Mouse (Mus musculus): Measurements from ENCODE around the gene Sf1.

Sf1 gene

DNA sequence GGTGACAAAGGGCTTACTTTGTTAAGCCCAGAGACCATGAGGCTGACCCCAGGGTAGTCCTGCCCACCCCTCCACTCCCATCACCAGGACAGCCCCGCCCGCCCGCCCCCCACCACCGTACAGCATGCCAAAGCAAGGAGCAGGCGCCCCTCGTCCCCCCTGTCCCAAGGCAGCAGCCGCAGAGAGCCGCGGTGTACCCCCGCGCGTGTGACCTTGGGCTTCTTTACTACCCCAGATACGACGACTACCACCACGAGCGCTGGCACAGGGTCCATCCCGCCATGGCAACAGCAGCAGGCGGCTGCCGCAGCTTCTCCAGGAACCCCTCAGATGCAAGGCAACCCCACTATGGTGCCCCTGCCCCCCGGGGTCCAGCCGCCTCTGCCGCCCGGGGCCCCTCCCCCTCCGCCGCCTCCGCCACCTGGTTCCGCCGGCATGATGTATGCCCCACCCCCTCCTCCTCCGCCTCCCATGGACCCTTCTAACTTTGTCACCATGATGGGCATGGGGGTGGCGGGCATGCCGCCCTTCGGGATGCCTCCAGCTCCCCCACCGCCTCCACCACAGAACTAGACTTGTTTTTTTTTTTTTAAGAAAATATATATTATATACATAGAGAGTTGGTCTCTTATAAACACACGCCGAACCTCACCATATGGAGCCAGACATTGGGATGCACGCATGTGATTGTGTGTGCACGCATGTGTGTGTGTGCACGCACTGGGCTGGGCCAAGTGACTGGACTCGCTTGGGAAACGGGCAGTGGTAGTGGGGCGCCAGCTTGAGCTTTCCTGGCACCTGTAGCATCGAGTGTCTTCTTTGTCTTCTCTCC is 12.1 kb downstream of the Sf1 start:
- DNase-seq (ENCODE audit: low spot score in 2 of 2), result no peak

DNA sequence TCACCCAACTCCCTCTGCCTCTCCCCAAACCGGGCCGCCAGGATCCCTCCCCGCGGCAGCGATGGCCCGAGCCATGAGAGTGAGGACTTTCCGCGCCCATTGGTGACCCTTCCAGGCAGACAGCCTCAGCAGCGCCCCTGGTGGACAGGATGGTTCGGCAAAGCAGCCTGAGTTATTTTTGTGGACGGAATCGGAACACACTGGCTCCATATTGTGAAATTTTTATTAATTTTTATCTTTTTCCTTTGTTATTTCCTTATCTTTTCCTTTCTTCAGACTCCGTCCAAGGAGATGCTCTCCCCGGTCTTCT is 12.7 kb downstream of the Sf1 start:
- peak in 1 of 2 experiments; percentile 43 for DNase-seq (ENCODE audit: low spot score in 2 of 2)

DNA sequence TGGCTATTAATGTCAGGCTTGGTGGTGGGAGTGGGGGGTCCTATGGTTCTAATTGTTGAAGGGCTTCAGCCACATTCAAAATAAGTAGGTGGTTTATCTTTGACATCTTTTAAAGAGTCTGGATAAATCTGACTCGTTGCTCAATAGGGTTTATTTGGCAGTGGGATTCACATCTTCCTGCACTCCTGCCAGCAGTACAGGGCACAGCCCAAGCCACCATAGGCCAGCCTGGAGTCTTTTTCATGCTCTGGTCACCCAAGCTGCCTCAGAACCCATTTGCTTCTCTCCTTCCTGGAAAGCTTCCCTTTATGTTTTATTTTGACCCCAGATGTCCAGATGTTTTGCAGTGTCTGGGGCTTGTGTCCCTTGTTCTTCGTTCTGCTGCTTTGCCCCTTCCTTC is 13.2 kb downstream of the Sf1 start:
- no peak for DNase-seq (ENCODE audit: low spot score in 2 of 2)

DNA sequence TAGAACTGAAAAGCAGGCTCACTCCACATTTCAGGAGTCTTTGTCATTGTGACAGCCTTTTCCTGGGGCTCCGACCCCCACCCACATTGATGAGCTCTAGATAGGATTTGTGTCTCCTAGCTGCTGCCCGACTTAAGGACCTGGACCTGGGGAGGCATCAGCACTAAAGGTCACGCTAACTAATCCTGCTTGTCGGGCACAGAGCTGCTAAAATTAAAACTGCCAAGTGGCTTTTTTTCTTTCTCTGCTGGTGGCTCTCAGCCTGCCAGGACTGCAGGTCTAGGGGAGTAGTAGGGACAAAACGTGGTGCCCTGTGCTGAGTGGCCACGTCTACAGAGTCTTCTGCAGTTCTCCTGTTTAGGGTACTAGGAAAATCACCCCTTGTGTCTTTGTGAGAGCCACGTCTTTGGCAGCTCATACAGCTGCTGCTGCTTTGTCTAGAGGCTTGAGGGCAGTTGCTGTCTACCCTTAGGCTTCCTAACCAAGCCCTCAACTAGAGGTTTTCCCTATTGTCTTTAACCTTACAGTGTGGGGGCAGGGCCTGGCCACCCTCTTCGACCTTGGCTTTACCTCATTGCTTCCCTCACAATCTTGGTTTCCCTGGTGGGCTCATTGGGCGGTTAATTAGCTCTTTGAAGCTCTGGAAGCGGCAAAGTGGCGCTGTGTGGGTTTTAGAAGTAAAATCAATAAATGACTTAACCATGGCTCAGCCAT is 14.0 kb downstream of the Sf1 start:
- DNase-seq (ENCODE audit: low spot score in 2 of 2), result no peak

DNA sequence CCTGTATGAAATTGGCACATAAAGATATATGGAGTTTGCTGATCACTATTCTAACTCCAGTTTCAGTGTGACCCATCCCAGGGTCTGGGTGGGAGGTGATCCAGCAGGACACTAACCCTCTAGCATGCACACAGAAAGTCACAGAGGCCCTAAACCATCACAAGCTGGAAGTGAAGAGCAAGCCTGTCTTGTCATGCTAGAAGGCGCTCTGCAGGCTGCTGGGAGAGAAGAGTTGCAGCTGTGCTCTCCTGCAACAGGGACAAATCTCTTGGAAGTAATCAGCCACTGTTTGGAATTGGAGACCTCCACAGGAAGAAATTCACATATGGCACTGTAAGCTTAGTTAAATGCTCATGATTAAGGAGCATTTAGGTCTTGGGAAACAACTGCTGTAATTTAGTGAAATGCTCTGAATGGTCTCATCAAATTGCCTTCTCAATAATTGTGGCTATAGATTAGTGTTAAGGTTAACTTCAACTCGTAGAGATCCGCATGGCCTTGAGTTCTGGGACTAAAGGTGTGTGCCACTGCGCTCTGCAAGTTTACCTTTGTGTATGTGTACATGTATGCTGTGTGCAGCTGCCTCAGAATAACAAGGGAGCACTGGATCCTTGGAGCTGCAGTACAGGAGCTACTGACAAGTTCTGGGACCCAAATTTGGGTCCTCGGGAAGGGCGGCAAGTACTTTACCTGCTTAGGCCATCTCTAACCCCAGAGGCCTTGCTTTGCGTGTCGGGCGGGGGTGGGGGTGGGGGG is 17.1 kb downstream of the Sf1 start:
- no peak for DNase-seq (ENCODE audit: low spot score in 2 of 2)

DNA sequence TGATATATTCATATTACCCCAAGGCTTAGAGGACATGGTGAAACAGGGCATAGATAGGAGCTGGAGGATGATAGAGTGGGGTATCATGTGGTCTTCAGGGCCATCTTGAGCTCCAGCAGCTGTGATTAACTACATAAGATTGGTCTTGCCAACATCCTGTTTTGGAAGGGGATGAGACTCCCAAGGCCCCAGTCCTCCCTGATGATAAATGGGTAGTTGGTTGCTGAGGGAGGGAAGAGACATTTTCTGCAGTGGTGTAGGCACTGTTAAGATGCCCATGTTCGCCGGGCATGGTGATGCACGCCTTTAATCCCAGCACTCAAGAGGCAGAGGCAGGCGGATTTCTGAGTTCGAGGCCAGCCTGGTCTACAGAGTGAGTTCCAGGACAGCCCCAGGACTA is 17.7 kb downstream of the Sf1 start:
- DNase-seq (ENCODE audit: low spot score in 2 of 2), result no peak

DNA sequence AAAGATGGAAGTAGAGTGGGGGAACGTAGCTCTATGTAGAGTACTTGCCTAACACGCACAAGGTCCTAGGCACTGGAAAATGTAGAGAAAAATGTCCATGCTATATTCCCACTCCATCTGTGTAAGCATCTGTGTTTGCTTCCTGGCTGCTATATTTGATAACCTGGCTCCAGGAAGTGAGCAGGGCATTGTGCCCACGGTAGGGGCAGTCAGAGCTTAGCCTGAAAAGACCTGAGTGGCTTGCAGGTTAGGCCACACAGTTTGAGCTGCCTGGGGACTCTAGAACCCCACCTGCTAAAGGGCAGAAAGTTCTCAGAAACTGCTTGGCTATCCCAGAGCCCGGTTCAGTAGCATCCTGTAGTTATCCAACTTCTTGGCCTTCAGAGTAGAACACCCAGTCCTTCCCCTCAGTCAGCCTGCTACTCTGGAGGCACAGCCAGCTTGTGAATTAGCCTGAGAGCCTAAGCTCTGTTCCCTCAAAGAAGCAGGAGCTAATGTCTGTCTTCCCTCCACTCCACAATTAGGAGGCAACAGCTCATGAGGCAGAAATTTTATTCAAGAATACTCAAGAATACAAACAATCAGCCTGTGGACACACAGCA is 18.9 kb downstream of the Sf1 start:
- no peak for DNase-seq (ENCODE audit: low spot score in 2 of 2)

DNA sequence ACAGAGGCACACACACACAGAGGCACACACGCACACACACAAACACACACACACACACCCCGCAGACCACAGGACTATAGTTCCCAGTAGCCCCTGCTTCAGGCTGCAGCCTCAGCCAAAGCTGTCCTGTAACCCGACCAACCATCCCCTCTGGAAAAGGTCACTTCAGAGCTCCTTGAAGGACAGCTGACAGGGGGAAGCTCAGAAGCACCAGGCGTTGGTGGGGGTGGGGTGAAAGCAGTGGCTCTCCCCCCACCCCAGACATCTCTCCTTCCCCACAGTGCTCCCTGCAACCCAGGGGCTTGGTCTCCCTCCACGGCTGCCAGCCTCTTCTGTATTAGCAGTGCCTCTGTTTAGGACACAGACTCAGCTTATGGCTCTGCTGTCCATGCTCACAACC is 20.0 kb downstream of the Sf1 start:
- DNase-seq (ENCODE audit: low spot score in 2 of 2), result no peak

DNA sequence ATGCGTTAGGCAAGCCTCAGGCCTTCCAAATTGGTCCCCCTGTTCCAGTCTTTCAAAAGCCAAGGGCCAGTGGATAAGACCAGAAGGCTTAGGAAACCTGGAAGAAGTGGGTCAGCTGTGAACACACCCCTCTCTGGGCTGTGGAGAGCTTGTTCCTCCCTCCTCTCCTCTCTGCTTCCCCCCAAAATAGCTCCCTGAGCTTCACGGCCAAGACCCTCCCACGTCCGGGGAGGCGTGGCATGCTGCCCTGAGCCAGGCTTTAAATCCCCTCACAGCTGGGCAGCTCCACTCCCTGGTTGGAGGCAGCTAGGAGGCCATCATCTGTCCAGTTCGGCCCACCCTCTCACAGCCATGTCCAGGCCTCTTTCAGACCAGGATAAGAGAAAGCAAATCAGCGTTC is 20.6 kb downstream of the Sf1 start, which contains the start of gene Pygm:
Gene Pygm, plus strand, starts transcription at position 272 of the 400 bp plus-strand sequence.
- DNase-seq (ENCODE audit: low spot score in 2 of 2), result peak in 1 of 2 experiments; percentile 55

DNA sequence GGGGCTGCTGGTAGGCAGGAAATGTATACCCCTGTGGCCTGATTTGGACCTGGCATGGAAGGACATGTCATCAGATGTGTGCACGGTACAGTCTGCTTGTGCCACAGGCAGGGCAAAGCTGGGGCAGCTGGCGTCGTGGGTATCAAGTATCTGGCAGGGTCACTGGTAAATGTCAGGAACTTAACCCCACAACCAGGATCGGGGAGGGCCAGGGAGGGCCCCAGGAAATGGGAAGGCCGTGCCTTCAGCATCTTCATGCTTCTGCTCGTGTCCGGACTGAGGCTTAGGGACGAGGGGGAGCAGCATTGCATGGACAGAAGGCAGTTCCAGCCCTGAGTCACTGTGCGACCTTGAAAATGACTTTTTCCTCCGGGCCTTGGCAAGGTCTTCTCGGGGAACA is 21.5 kb downstream of the Sf1 start:
- no peak for DNase-seq (ENCODE audit: low spot score in 2 of 2)

DNA sequence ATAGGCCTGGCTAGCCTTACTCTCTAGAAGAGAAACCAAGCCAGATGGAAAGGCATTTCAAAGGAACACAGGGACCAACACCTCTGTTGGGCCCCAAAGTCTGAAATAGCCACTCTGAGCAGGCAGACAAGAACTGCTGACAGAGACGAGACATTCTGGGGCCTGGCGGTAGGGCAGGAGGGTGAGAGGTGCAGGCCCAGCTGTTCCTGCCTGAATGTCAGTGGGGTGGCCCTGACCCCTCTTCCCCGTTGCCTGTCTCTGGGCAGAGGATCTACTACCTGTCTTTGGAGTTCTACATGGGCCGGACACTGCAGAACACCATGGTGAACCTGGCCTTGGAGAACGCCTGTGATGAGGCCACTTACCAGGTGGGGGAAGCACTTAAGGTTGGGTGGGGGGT is 21.9 kb downstream of the Sf1 start:
- no peak for DNase-seq (ENCODE audit: low spot score in 2 of 2)

DNA sequence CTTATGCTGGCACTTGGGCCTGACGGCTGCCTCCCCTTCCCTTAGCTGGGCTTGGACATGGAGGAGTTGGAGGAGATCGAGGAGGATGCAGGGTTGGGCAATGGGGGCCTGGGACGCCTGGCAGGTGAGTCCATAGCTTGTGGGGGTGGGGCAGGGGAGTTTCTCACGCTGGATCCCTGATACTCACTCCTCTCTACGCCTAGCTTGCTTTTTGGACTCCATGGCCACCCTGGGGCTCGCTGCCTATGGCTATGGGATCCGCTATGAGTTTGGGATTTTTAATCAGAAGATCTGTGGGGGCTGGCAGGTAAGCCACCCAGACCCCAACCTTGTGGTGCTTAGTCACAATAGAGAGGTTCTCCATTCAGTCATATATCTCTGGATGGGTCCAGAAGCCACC is 22.3 kb downstream of the Sf1 start:
- no peak for DNase-seq (ENCODE audit: low spot score in 2 of 2)

DNA sequence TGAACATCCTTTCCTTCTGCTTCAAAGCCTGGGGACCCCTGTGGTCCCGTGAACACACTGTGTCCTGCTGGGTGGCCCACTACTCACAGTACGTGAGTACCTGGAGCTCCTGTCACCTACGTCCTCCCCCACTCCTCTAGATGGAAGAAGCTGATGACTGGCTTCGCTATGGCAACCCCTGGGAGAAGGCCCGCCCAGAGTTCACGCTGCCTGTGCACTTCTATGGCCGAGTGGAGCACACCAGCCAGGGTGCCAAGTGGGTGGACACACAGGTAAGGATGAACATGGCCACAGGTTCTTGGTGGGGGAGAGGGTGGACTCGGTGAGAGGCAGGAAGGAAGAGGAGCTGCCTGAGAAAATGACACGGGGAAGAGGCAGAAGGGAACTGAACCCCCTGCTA is 22.7 kb downstream of the Sf1 start:
- no peak for DNase-seq (ENCODE audit: low spot score in 2 of 2)

DNA sequence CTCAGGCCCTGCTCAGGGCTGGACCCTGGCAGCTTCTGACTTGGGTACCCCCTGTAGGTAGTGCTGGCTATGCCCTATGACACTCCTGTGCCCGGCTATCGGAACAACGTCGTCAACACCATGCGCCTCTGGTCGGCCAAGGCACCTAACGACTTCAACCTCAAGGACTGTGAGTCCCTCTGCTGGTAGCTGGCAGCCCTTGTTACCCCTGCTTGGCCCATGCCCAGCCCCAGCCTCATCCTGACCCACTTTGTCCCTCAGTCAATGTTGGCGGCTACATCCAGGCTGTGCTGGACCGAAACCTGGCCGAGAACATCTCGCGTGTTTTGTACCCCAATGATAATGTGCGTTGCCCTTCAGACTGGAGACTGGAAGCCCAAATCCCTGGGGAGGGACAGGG is 24.5 kb downstream of the Sf1 start:
- no peak for DNase-seq (ENCODE audit: low spot score in 2 of 2)

DNA sequence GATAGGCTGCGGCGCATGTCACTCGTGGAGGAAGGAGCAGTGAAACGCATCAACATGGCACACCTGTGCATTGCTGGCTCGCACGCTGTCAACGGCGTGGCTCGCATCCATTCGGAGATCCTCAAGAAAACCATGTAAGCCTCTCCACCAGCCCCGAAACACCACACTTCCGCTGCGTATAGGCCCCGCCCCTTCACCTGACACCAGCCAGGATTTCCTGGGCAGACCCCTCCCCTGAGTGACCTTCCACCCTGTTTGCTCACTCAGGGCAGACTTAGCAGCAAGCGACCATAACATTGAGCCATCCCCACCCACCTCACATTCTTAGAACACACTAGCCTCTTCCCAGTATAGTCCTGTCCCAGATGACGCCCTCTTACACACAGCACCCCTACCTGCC is 26.3 kb downstream of the Sf1 start:
- DNase-seq (ENCODE audit: low spot score in 2 of 2), result no peak

DNA sequence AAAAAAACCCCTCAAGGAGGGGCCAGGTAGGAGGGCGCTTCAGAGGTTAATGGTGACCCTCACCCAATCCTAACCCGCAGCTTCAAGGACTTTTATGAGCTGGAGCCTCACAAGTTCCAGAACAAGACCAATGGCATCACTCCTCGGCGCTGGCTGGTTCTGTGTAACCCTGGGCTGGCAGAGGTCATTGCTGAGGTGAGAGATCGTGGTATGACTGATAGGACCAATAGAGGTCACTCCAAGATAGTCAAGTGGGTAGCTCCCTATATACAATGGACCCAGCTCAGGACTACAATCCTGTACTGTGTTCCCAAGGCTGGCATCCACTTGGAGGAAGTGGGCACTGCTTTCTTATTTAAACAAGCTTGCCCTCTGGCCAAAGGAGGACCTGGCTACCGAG is 26.8 kb downstream of the Sf1 start:
- DNase-seq (ENCODE audit: low spot score in 2 of 2), result no peak

DNA sequence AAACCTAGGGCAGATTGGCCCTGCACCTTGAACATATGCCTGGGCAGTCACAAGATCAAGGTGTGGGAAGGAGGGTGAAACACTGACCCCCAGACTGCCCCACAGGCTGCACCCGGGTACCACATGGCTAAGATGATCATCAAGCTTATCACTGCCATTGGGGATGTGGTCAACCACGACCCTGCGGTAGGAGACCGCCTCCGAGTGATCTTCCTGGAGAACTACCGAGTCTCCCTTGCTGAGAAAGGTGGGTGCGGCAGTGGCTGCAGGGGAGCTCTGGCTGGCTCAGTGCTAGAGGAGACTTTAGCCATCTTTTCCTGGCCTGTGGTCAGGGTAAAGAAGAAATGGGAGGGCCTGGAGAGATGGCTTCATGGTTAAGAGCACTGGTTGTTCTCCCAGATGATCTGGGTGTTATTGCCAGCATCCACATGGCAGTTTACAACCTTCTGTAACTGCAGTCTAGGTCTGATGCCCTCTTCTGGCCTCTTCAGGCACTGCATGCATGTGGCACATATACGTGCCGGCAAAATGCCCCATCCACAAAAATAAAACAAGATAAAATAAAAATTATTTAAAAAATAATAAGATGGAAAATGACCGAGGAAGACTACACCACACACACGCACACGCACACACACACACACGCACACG is 29.4 kb downstream of the Sf1 start:
- DNase-seq (ENCODE audit: low spot score in 2 of 2), result no peak

DNA sequence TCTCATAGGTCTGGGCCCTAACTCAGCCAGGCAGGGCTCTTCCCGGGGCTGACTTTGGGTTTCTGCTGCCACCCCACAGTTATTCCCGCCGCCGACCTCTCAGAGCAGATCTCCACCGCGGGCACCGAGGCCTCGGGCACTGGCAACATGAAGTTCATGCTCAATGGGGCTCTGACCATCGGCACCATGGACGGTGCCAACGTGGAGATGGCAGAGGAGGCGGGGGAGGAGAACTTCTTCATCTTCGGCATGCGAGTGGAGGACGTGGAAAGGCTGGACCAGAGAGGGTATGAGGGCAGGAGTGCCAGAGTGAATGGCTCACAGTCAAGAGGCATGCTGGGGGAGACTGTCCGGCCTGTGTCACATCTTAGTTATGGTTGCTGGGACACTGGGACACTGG is 30.1 kb downstream of the Sf1 start:
- no peak for DNase-seq (ENCODE audit: low spot score in 2 of 2)

DNA sequence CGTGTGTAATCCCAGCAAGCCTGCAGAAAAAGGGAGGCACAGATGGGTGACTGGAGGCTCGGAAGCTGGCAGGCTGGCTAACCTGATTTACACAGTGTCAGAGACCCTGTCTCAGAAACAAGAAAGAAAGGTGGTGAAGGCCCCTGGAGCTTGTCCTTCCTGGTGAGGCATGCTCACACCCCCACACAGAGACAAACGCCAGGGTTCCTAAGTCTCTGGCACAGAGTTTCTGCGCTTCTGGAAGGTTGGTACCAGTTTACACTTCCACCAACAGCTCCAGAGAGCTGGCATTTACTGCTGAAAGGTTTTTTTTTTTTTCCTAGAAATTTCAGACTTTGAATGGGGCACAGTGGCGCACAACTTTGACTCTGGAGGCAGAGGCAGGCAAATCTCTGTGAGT is 32.7 kb downstream of the Sf1 start:
- DNase-seq (ENCODE audit: low spot score in 2 of 2), result no peak

DNA sequence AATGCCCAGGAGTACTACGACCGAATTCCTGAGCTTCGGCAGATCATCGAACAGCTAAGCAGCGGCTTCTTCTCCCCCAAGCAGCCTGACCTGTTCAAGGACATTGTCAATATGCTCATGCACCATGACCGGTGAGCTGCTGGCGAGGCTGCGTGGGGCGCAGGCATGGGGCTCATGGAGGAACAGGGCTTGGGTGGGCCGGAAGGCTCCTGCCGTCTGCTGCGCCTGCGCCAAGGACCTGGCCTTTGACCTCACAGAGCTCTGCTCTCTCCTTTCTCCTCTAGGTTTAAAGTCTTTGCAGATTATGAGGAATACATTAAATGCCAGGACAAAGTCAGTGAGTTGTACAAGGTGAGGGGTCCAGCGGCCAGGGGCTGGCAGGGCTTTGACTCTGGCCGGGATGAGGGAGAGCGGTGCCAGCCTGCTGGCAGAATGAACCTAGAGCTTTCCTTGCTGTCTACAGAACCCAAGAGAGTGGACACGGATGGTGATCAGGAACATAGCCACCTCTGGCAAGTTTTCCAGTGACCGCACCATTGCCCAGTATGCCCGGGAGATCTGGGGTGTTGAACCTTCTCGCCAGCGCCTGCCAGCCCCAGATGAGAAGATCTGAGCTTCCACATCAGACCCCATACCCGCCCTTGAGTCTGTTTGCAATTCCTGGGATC is 34.2 kb downstream of the Sf1 start:
- no peak for DNase-seq (ENCODE audit: low spot score in 2 of 2)

All from left cerebral cortex, adult 9 months (tissue).